Mouse (Mus musculus) embryonic facial prominence, embryonic 13.5 days (tissue): ENCODE results near the gene Cep85l. TPM values are rescaled to one million over a fixed set of nuclear protein-coding genes. Genes with fewer than 3 reads are reported as not detected.

Experiments used
- ATAC-seq: fragments of 200-750 bp; cut with Nextera tagmentation; 2 replicates; pipeline ENCODE4 v1.8.0; 2017; ENCODE audit warnings: low read depth; ENCODE audit not compliant: insufficient number of reproducible peaks, insufficient read depth, low FRiP score, low TSS enrichment
- H3K27ac ChIP-seq: fragments of 300-500 bp; sonication (generic); 2 replicates; pipeline ENCODE4 v1.5.1; 2015; ENCODE audit warnings: moderate library complexity, mild to moderate bottlenecking, inconsistent platforms
- H3K27me3 ChIP-seq: fragments of 300-500 bp; sonication (generic); 2 replicates; pipeline ENCODE4 v1.6.1; 2015; ENCODE audit warnings: mild to moderate bottlenecking, inconsistent platforms
- H3K36me3 ChIP-seq: fragments of 300-500 bp; sonication (generic); 2 replicates; pipeline ENCODE4 v1.6.1; 2015; ENCODE audit warnings: mild to moderate bottlenecking, inconsistent platforms
- H3K4me1 ChIP-seq: fragments of 300-500 bp; sonication (generic); 2 replicates; pipeline ENCODE4 v1.6.1; 2015; ENCODE audit warnings: inconsistent platforms
- H3K4me2 ChIP-seq: fragments of 300-500 bp; sonication (generic); 2 replicates; pipeline ENCODE4 v1.6.1; 2015; ENCODE audit warnings: moderate library complexity, mild to moderate bottlenecking, inconsistent platforms
- H3K4me3 ChIP-seq: fragments of 300-500 bp; sonication (generic); 2 replicates; pipeline ENCODE4 v1.5.1; 2015; ENCODE audit warnings: mild to moderate bottlenecking, inconsistent platforms
- H3K9ac ChIP-seq: fragments of 300-500 bp; sonication (generic); 2 replicates; pipeline ENCODE4 v1.6.1; 2015; ENCODE audit warnings: mild to moderate bottlenecking, inconsistent platforms
- H3K9me3 ChIP-seq: fragments of 300-500 bp; sonication (generic); 2 replicates; pipeline ENCODE4 v1.6.1; 2016; ENCODE audit warnings: inconsistent platforms
- WGBS: fragments of 180-500 bp; shearing (Covaris S2); methylation state at CpG from one replicate; pipeline ENCODE4 v1.1.7; 2015; ENCODE audit warnings: mixed read lengths; 5-methylcytosine and 5-hydroxymethylcytosine counted together
- polyA plus RNA-seq: library from polyadenylated mRNA; unstranded; fragments of >200 nt; fragmentation: Nextera tagmentation; extraction: Ambion mirVana; gene quantifications from 2 replicates; pipeline ENCODE4 v1.2.1, GENCODE M21; 2015

Gene Cep85l
- polyA plus RNA-seq, 1 experiment from 2014 or later = 6.5 TPM

- Histone ChIP-seq H3K27me3 (no peaks in the 10 kb centered on the region), H3K9ac (no peak within 1 kb of the TSS), H3K27ac (no peak within 1 kb of the TSS), H3K4me3 (no peak within 1 kb of the TSS), H3K4me1 (no peaks in the 10 kb centered on the region), H3K9me3 (no peaks in the 10 kb centered on the region), H3K4me2 (no peak within 1 kb of the TSS), H3K36me3 (no peaks in the 10 kb centered on the region)
- no peak for ATAC-seq
- WGBS = 72% methylated on average over 6 of the region's 6 CpGs
These were observed 42.4 kb downstream of the Cep85l start, which contains the start of gene Pln for GRCm38 (mm10) chr10:53337162-53337923. TSS of gene Pln (plus strand) at chr10:53337667.

GRCm38 (mm10) chr10:53335974-53336373, 43.8 kb downstream of the Cep85l start:
- ATAC-seq = no peak
- no peak overlapping the region for H3K27ac ChIP-seq
- 85% methylated on average over 3 of the region's 3 CpGs for WGBS

GRCm38 (mm10) chr10:53335266-53335665, 44.5 kb downstream of the Cep85l start:
- Histone ChIP-seq H3K4me2 (no peak overlapping the region), H3K36me3 (no peaks in the 10 kb centered on the region), H3K9me3 (no peaks in the 10 kb centered on the region), H3K9ac (no peak overlapping the region), H3K4me1 (no peaks in the 10 kb centered on the region), H3K4me3 (no peak overlapping the region), H3K27ac (no peak overlapping the region), H3K27me3 (no peaks in the 10 kb centered on the region)
- no peak for ATAC-seq
- 89% methylated on average over 2 of the region's 2 CpGs for WGBS

More at GRCm38 (mm10) chr10:53335974-53336373, 43.8 kb downstream of the Cep85l start:
- H3K9ac ChIP-seq = no peak overlapping the region
- H3K27me3 ChIP-seq = no peaks in the 10 kb centered on the region
- H3K4me3 ChIP-seq = no peak overlapping the region
- H3K36me3 ChIP-seq = no peaks in the 10 kb centered on the region
- no peaks in the 10 kb centered on the region for H3K9me3 ChIP-seq
- no peaks in the 10 kb centered on the region for H3K4me1 ChIP-seq
- H3K4me2 ChIP-seq = no peak overlapping the region

- no peaks in the 10 kb centered on the region for H3K27me3 ChIP-seq
- no peak overlapping the region for H3K4me2 ChIP-seq
- 77% methylated on average over 2 of the region's 2 CpGs for WGBS
- no peak for ATAC-seq
- no peaks in the 10 kb centered on the region for H3K4me1 ChIP-seq
- H3K9ac ChIP-seq = no peak overlapping the region
- no peaks in the 10 kb centered on the region for H3K9me3 ChIP-seq
- no peak overlapping the region for H3K27ac ChIP-seq
- no peaks in the 10 kb centered on the region for H3K36me3 ChIP-seq
- H3K4me3 ChIP-seq = no peak overlapping the region
These were observed 47.0 kb downstream of the Cep85l start for GRCm38 (mm10) chr10:53332752-53333151.

- Histone ChIP-seq H3K9ac (no peak overlapping the region), H3K4me2 (no peak overlapping the region), H3K4me1 (0 out of 2 replicates have a peak, but pooled peaks cover 5% of the 10 kb centered on the region), H3K27me3 (no peaks in the 10 kb centered on the region), H3K9me3 (no peaks in the 10 kb centered on the region), H3K4me3 (no peak overlapping the region), H3K27ac (no peak overlapping the region), H3K36me3 (no peaks in the 10 kb centered on the region)
- 78% methylated on average over 3 of the region's 3 CpGs for WGBS
- no peak for ATAC-seq
These were observed 50.5 kb downstream of the Cep85l start for GRCm38 (mm10) chr10:53329257-53329656.

GRCm38 (mm10) chr10:53326367-53326766, 53.4 kb downstream of the Cep85l start:
- H3K27ac ChIP-seq = no peak overlapping the region
- no peaks in the 10 kb centered on the region for H3K27me3 ChIP-seq
- H3K9ac ChIP-seq = no peak overlapping the region
- ATAC-seq = no peak
- H3K4me1 ChIP-seq = 0 out of 2 replicates have a peak, but pooled peaks cover 5% of the 10 kb centered on the region
- no peaks in the 10 kb centered on the region for H3K9me3 ChIP-seq
- no peak overlapping the region for H3K4me2 ChIP-seq
- H3K4me3 ChIP-seq = no peak overlapping the region
- H3K36me3 ChIP-seq = no peaks in the 10 kb centered on the region

- no peak overlapping the region for H3K27ac ChIP-seq
- ATAC-seq = no peak
- no peaks in the 10 kb centered on the region for H3K36me3 ChIP-seq
- H3K4me3 ChIP-seq = no peak overlapping the region
- H3K4me1 ChIP-seq = 0 out of 2 replicates have a peak, but pooled peaks cover 5% of the 10 kb centered on the region
- H3K4me2 ChIP-seq = no peak overlapping the region
- H3K9me3 ChIP-seq = no peaks in the 10 kb centered on the region
- no peak overlapping the region for H3K9ac ChIP-seq
- 28% methylated on average over 1 of the region's 1 CpGs for WGBS
- H3K27me3 ChIP-seq = no peaks in the 10 kb centered on the region
These were observed 55.1 kb downstream of the Cep85l start for GRCm38 (mm10) chr10:53324663-53325062.

- peaks cover 2% of the 10 kb centered on the region; the same call in 1 of the 2 replicates for H3K36me3 ChIP-seq
- no peaks in the 10 kb centered on the region for H3K9me3 ChIP-seq
- no peak overlapping the region for H3K4me2 ChIP-seq
- no peak overlapping the region for H3K27ac ChIP-seq
- no peaks in the 10 kb centered on the region for H3K27me3 ChIP-seq
- no peak for ATAC-seq
- 0 out of 2 replicates have a peak, but pooled peaks cover 5% of the 10 kb centered on the region for H3K4me1 ChIP-seq
- no peak overlapping the region for H3K9ac ChIP-seq
- no peak overlapping the region for H3K4me3 ChIP-seq
These were observed 56.4 kb downstream of the Cep85l start for GRCm38 (mm10) chr10:53323367-53323766.

GRCm38 (mm10) chr10:53306674-53307073, 73.1 kb downstream of the Cep85l start:
- Histone ChIP-seq H3K4me1 (no peaks in the 10 kb centered on the region), H3K9ac (no peak overlapping the region), H3K36me3 (0 out of 2 replicates have a peak, but pooled peaks cover 3% of the 10 kb centered on the region), H3K4me2 (no peak overlapping the region), H3K27me3 (no peaks in the 10 kb centered on the region), H3K4me3 (no peak overlapping the region), H3K27ac (no peak overlapping the region), H3K9me3 (no peaks in the 10 kb centered on the region)
- WGBS = 93% methylated on average over 3 of the region's 3 CpGs
- no peak for ATAC-seq

- Histone ChIP-seq H3K4me3 (no peak overlapping the region), H3K27me3 (no peaks in the 10 kb centered on the region), H3K9me3 (no peaks in the 10 kb centered on the region), H3K4me2 (no peak overlapping the region), H3K9ac (no peak overlapping the region), H3K27ac (no peak overlapping the region), H3K4me1 (no peaks in the 10 kb centered on the region), H3K36me3 (no peaks in the 10 kb centered on the region)
- no peak for ATAC-seq
- WGBS = 40% methylated on average over 3 of the region's 3 CpGs
These were observed 73.9 kb downstream of the Cep85l start for GRCm38 (mm10) chr10:53305867-53306266.

GRCm38 (mm10) chr10:53285147-53285546, 94.6 kb downstream of the Cep85l start:
- no peak overlapping the region for H3K9ac ChIP-seq

GRCm38 (mm10) chr10:53272228-53272627, 107.5 kb downstream of the Cep85l start:
- Histone ChIP-seq H3K4me2 (no peak overlapping the region), H3K4me3 (no peak overlapping the region), H3K9me3 (no peaks in the 10 kb centered on the region), H3K27me3 (no peaks in the 10 kb centered on the region), H3K4me1 (no peaks in the 10 kb centered on the region), H3K9ac (no peak overlapping the region), H3K27ac (no peak overlapping the region), H3K36me3 (peaks cover 4% of the 10 kb centered on the region; the same call in 1 of the 2 replicates)
- ATAC-seq = no peak

More at GRCm38 (mm10) chr10:53285147-53285546, 94.6 kb downstream of the Cep85l start:
- no peaks in the 10 kb centered on the region for H3K9me3 ChIP-seq
- H3K4me1 ChIP-seq = no peaks in the 10 kb centered on the region
- no peak overlapping the region for H3K27ac ChIP-seq
- no peak for ATAC-seq
- H3K36me3 ChIP-seq = peaks cover 31% of the 10 kb centered on the region
- H3K27me3 ChIP-seq = no peaks in the 10 kb centered on the region
- no peak overlapping the region for H3K4me2 ChIP-seq
- H3K4me3 ChIP-seq = no peak overlapping the region
